ENCODE assay signal across 25 mouse cellular contexts in the genomic region with DNA sequence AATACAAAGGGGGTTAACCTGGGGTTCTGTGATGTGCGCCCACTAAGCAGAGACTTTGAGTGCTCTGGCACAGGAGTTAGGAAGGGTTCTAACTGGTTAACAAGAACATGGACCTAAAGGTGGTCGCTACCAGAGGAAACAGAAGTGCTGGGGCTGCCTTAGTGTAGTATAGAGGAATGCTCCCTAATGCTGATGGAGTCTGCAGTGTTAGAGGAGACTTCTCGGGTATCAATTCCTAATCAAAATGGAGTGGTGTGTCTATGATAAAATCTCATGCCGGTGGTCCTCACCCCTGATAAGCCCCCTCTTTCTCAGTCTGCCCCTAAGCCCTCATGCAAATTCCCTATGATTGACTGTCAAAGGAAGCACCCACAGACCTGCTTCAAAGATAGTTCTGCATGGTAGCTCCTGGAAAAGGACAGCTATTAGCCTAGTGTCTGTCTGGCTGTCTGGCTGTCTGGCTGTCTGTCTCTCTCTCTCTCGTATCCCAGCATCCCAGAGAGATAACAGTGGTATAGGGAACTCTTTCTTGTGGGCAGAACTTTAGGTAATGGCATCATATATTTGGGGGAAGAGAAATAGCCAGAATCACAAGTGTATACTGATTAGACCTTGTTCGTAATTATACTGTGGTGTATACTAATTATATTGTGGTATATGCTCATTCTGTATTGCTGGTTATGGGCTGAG. TPM values are rescaled to one million over a fixed set of nuclear protein-coding genes. Genes with fewer than 3 reads are reported as not detected.
DNase-seq lines count a peak whose midpoint lies in the region; ATAC-seq and TF ChIP-seq lines count a peak whose summit lies in the region.
"Had no signal": no experiment of that assay in that cellular context is flagged by ENCODE, and none has a peak within 500 bp of the region (broad histone marks: within the 10 kb centered on the region; RNA-seq: fewer than 3 reads in every experiment).

No protein-coding gene starts in this region.

- TF ChIP-seq POLR2A in kidney, adult 2 months (IDR thresholded peaks at IDR 0.05; ENCODE audit: low read depth, low read length), result no peak
- peak; percentile 24 for TF ChIP-seq POLR2A in myocyte (IDR thresholded peaks at IDR 0.05; ENCODE audit: insufficient read length, low read depth)

- H3K27me3 ChIP-seq in kidney, adult 2 months (replicated peaks; ENCODE audit: control insufficient read depth, insufficient read depth, low read length), result no peaks in the 10 kb centered on the region
- no peaks in the 10 kb centered on the region for H3K27me3 ChIP-seq in midbrain, embryonic 11.5 days (ENCODE audit: control insufficient read depth, insufficient read depth, low read length)
- no peaks in the 10 kb centered on the region for H3K27me3 ChIP-seq in midbrain, embryonic 10.5 days (ENCODE audit: low read depth, poor library complexity, severe bottlenecking)
- H3K27me3 ChIP-seq in myocyte (ENCODE audit: control insufficient read depth, insufficient read depth, insufficient read length), result no peaks in the 10 kb centered on the region
- H3K27me3 ChIP-seq in forebrain, embryonic 11.5 days (ENCODE audit: control insufficient read depth, insufficient read depth, low read length), result no peaks in the 10 kb centered on the region
- H3K27me3 ChIP-seq: embryonic facial prominence, embryonic 12.5 days; embryonic facial prominence, embryonic 15.5 days; forebrain, embryonic 12.5 days; forebrain, embryonic 15.5 days; heart, embryonic 13.5 days; hindbrain, embryonic 15.5 days; intestine, embryonic 15.5 days had no signal

- no peak overlapping the region for H3K9ac ChIP-seq in midbrain, embryonic 11.5 days (ENCODE audit: low read length)
- no peak overlapping the region for H3K9ac ChIP-seq in forebrain, embryonic 11.5 days (ENCODE audit: low read length)
- H3K9ac ChIP-seq: embryonic facial prominence, embryonic 12.5 days; embryonic facial prominence, embryonic 15.5 days; forebrain, embryonic 12.5 days; forebrain, embryonic 15.5 days; heart, embryonic 13.5 days; hindbrain, embryonic 15.5 days; intestine, embryonic 15.5 days had no signal

- ATAC-seq in midbrain, embryonic 11.5 days (ENCODE audit: low FRiP score), result no peak
- ATAC-seq in forebrain, embryonic 11.5 days (replicated peaks; ENCODE audit: low FRiP score), result no peak
- ATAC-seq: CD4-positive, CD25-positive, alpha-beta regulatory T cell, adult 4 months; forebrain, embryonic 15.5 days had no signal

- H3K4me3 ChIP-seq in kidney, adult 2 months (ENCODE audit: insufficient read depth, low read depth, low read length), result no peak overlapping the region
- H3K4me3 ChIP-seq in midbrain, embryonic 11.5 days (ENCODE audit: low read depth, low read length), result no peak overlapping the region
- H3K4me3 ChIP-seq in midbrain, embryonic 10.5 days, result no peak overlapping the region
- H3K4me3 ChIP-seq in myocyte, result no peak overlapping the region
- H3K4me3 ChIP-seq in forebrain, embryonic 11.5 days (ENCODE audit: low read depth, low read length), result no peak overlapping the region
- H3K4me3 ChIP-seq: embryonic facial prominence, embryonic 12.5 days; embryonic facial prominence, embryonic 15.5 days; forebrain, embryonic 12.5 days; forebrain, embryonic 15.5 days; heart, adult 2 months; heart, embryonic 10.5 days; heart, embryonic 13.5 days; hindbrain, embryonic 15.5 days; intestine, embryonic 15.5 days had no signal

- TF ChIP-seq CTCF in kidney, adult 2 months (conservative IDR thresholded peaks at IDR 0.05; ENCODE audit: insufficient read depth, insufficient read length, low read depth, low read length), result no peak

- peaks cover 5% of the 10 kb centered on the region for H3K79me2 ChIP-seq in myocyte (ENCODE audit: control insufficient read depth, insufficient read depth)

- peak; percentile 13 for DNase-seq in kidney, adult 9 months
- no peak for DNase-seq in kidney, adult 2 months
- peak; percentile 64 for DNase-seq in midbrain, embryonic 11.5 days (ENCODE audit: low spot score, missing footprints)
- DNase-seq in midbrain, embryonic 10.5 days (ENCODE audit: low spot score), result no peak
- DNase-seq in forebrain, embryonic 11.5 days (ENCODE audit: low spot score), result no peak
- DNase-seq: adrenal gland, adult 2 months; adrenal gland, postnatal 14 days; cerebellum, adult 11 months; cerebellum, adult 2 months; cerebellum, adult 9-11 months; cerebellum, postnatal 25 days; gastrocnemius, postnatal 36 days; heart, adult 2 months; heart, postnatal 14 days; heart, postnatal 4 days had no signal

- peaks cover 3% of the 10 kb centered on the region; the same call in 1 of the 2 replicates for H3K4me1 ChIP-seq in kidney, adult 2 months (ENCODE audit: control insufficient read depth, insufficient read depth, low read length)
- no peaks in the 10 kb centered on the region for H3K4me1 ChIP-seq in midbrain, embryonic 11.5 days (ENCODE audit: control insufficient read depth, insufficient read depth, low read length)
- H3K4me1 ChIP-seq in midbrain, embryonic 10.5 days, result no peaks in the 10 kb centered on the region
- H3K4me1 ChIP-seq in forebrain, embryonic 11.5 days (replicated peaks; ENCODE audit: control insufficient read depth, insufficient read depth, low read length), result no peaks in the 10 kb centered on the region
- H3K4me1 ChIP-seq: embryonic facial prominence, embryonic 12.5 days; embryonic facial prominence, embryonic 15.5 days; forebrain, embryonic 12.5 days; forebrain, embryonic 15.5 days; hindbrain, embryonic 15.5 days; intestine, embryonic 15.5 days had no signal

- no peak overlapping the region for H3ac ChIP-seq in myocyte (ENCODE audit: control insufficient read depth, insufficient read length)

- H3K27ac ChIP-seq in kidney, adult 2 months (ENCODE audit: insufficient read depth, low read depth, low read length), result no peak overlapping the region
- H3K27ac ChIP-seq in midbrain, embryonic 11.5 days (ENCODE audit: low read depth, low read length), result no peak overlapping the region
- H3K27ac ChIP-seq in midbrain, embryonic 10.5 days (replicated peaks), result no peak overlapping the region
- H3K27ac ChIP-seq in forebrain, embryonic 11.5 days (ENCODE audit: low read depth, low read length), result no peak overlapping the region
- H3K27ac ChIP-seq: embryonic facial prominence, embryonic 12.5 days; embryonic facial prominence, embryonic 15.5 days; forebrain, embryonic 12.5 days; forebrain, embryonic 15.5 days; heart, adult 2 months; heart, embryonic 10.5 days; heart, embryonic 13.5 days; hindbrain, embryonic 15.5 days; intestine, embryonic 15.5 days had no signal

- peaks cover 32% of the 10 kb centered on the region for H3K36me3 ChIP-seq in kidney, adult 2 months (ENCODE audit: control insufficient read depth, insufficient read depth, low read length)
- H3K36me3 ChIP-seq in midbrain, embryonic 11.5 days (ENCODE audit: control insufficient read depth, insufficient read depth, low read length), result peaks cover 26% of the 10 kb centered on the region
- peaks cover 64% of the 10 kb centered on the region for H3K36me3 ChIP-seq in midbrain, embryonic 10.5 days
- H3K36me3 ChIP-seq in myocyte (ENCODE audit: control insufficient read depth, insufficient read depth), result peaks cover 83% of the 10 kb centered on the region
- H3K36me3 ChIP-seq in forebrain, embryonic 11.5 days (ENCODE audit: control insufficient read depth, insufficient read depth, low read length), result peaks cover 14% of the 10 kb centered on the region

- WGBS in kidney, adult 2 months, result 87% methylated on average over 6 of the region's 6 CpGs
- WGBS in midbrain, embryonic 11.5 days, result 88% methylated on average over 6 of the region's 6 CpGs
- 89% methylated on average over 6 of the region's 6 CpGs for WGBS in midbrain, embryonic 10.5 days
- WGBS in forebrain, embryonic 11.5 days, result 84% methylated on average over 6 of the region's 6 CpGs

- H3K4me2 ChIP-seq in midbrain, embryonic 11.5 days, result no peak overlapping the region
- H3K4me2 ChIP-seq in myocyte (ENCODE audit: low read depth), result no peak overlapping the region
- H3K4me2 ChIP-seq in forebrain, embryonic 11.5 days (ENCODE audit: low read depth, low read length, severe bottlenecking), result no peak overlapping the region
- H3K4me2 ChIP-seq: embryonic facial prominence, embryonic 12.5 days; embryonic facial prominence, embryonic 15.5 days; forebrain, embryonic 12.5 days; forebrain, embryonic 15.5 days; heart, embryonic 13.5 days; hindbrain, embryonic 15.5 days; intestine, embryonic 15.5 days had no signal

- no peaks in the 10 kb centered on the region for H3K9me3 ChIP-seq in midbrain, embryonic 11.5 days (ENCODE audit: control insufficient read depth, low read length)
- H3K9me3 ChIP-seq in midbrain, embryonic 10.5 days (replicated peaks), result no peaks in the 10 kb centered on the region
- H3K9me3 ChIP-seq in forebrain, embryonic 11.5 days (ENCODE audit: control insufficient read depth, low read length), result no peaks in the 10 kb centered on the region
- H3K9me3 ChIP-seq: embryonic facial prominence, embryonic 12.5 days; embryonic facial prominence, embryonic 15.5 days; forebrain, embryonic 12.5 days; forebrain, embryonic 15.5 days; heart, embryonic 10.5 days; heart, embryonic 13.5 days; hindbrain, embryonic 15.5 days; intestine, embryonic 15.5 days had no signal

TF ChIP-seq in myocyte, 11 proteins besides CTCF, POLR2A, EP300 and RAD21:
- TF ChIP-seq POLR2AphosphoS2 (IDR thresholded peaks at IDR 0.05; ENCODE audit: insufficient read length, low read depth) (peak; percentile 40), USF1 (IDR thresholded peaks at IDR 0.05; ENCODE audit: low read depth) (no peak)

RNA-seq across cellular contexts. Expression of a gene that starts 9.8 kb away (rescaled TPM):
- polyA plus RNA-seq in kidney, adult 2 months (2012; rRNA removed), result 417 and 537 TPM in 2 replicates
- 56.8 and 60.4 TPM in 2 replicates for polyA plus RNA-seq in midbrain, embryonic 11.5 days (2014; fragmentation: Nextera tagmentation; extraction: Ambion mirVana)
- 56.2 and 57.7 TPM in 2 replicates for polyA plus RNA-seq in midbrain, embryonic 10.5 days (2016; fragmentation: Nextera tagmentation; extraction: Ambion mirVana)
- 292 TPM for polyA plus RNA-seq in myocyte (2012; fragmentation: generic; extraction: Trizol)
- 52.6 and 56.9 TPM in 2 replicates for polyA plus RNA-seq in forebrain, embryonic 11.5 days (2014; fragmentation: Nextera tagmentation; extraction: Ambion mirVana)

RNA-seq across cellular contexts. Expression of a gene that starts 38.2 kb away (rescaled TPM):
- polyA plus RNA-seq in kidney, adult 2 months (2012; rRNA removed), result 4.0 and 6.6 TPM in 2 replicates
- polyA plus RNA-seq in midbrain, embryonic 11.5 days (2014; fragmentation: Nextera tagmentation; extraction: Ambion mirVana), result 0.23 TPM in 1 of 2 replicates, not detected in the other
- polyA plus RNA-seq in midbrain, embryonic 10.5 days (2016; fragmentation: Nextera tagmentation; extraction: Ambion mirVana), result 0.02 and 0.16 TPM in 2 replicates
- 0.40 TPM for polyA plus RNA-seq in myocyte (2012; fragmentation: generic; extraction: Trizol)
- polyA plus RNA-seq in forebrain, embryonic 11.5 days (2014; fragmentation: Nextera tagmentation; extraction: Ambion mirVana), result 0.09 and 0.51 TPM in 2 replicates
- polyA plus RNA-seq: heart, embryonic 10.5 days had no signal

Comparison
In these comparisons a context has a peak if more than half of its experiments do, and no peak if none do; other contexts are left out.
1. DNase-seq: peak in kidney, adult 9 months (single experiment) and midbrain, embryonic 11.5 days (single experiment); none in kidney, adult 2 months (single experiment), midbrain, embryonic 10.5 days (single experiment) and forebrain, embryonic 11.5 days (single experiment).